Mouse (Mus musculus) cerebellum, adult 2 months (tissue): ENCODE results near the gene Mkrn2. TPM values are rescaled to one million over a fixed set of nuclear protein-coding genes. Genes with fewer than 3 reads are reported as not detected.

Experiments used
- DNase-seq, 2 experiments: peaks; one replicate each; pipeline ENCODE4 v3.0.0; 2021
- H3K27ac ChIP-seq: fragments of 200-500 bp; 2 replicates; pipeline ENCODE4 v1.5.1; 2012; ENCODE audit warnings: low read length, control low read depth, inconsistent platforms; ENCODE audit not compliant: insufficient read depth
- H3K27me3 ChIP-seq: fragments of 200-500 bp; 2 replicates; pipeline ENCODE4 v1.6.1; 2012; ENCODE audit warnings: inconsistent platforms, mild to moderate bottlenecking, low read length, moderate library complexity; ENCODE audit not compliant: control insufficient read depth, insufficient read depth
- H3K4me1 ChIP-seq: fragments of 200-500 bp; 2 replicates; pipeline ENCODE4 v1.6.1; 2011; ENCODE audit warnings: low read length; ENCODE audit not compliant: control insufficient read depth, insufficient read depth
- H3K4me3 ChIP-seq: fragments of 200-500 bp; replicated peaks from 2 replicates; pipeline ENCODE3; 2011; ENCODE audit warnings: mild to moderate bottlenecking, low read depth, low read length, control low read depth; ENCODE audit not compliant: insufficient read depth
- CTCF ChIP-seq: fragments of 200-500 bp; IDR thresholded peaks from 2 replicates; pipeline ENCODE4 v1.5.1; 2011; ENCODE audit warnings: low read depth, mild to moderate bottlenecking, control low read depth, low read length, moderate library complexity, borderline replicate concordance; ENCODE audit not compliant: insufficient read depth
- POLR2A ChIP-seq: fragments of 200-500 bp; IDR thresholded peaks from 2 replicates; pipeline ENCODE4 v1.6.1; 2011; ENCODE audit warnings: low read length, control low read depth, borderline replicate concordance; ENCODE audit not compliant: insufficient read depth
- WGBS: fragments of 180-500 bp; shearing (Covaris S2); methylation state at CpG from one replicate; pipeline ENCODE4 v1.1.7; 2018; 5-methylcytosine and 5-hydroxymethylcytosine counted together
- polyA plus RNA-seq: library from polyadenylated mRNA; depleted of rRNA; stranded (reverse); fragments of >200 nt; gene quantifications from 2 replicates; pipeline ENCODE4 v1.2.3, GENCODE M21; 2012

Gene Mkrn2
- polyA plus RNA-seq, 1 experiment, result 34.7 TPM

DNA sequence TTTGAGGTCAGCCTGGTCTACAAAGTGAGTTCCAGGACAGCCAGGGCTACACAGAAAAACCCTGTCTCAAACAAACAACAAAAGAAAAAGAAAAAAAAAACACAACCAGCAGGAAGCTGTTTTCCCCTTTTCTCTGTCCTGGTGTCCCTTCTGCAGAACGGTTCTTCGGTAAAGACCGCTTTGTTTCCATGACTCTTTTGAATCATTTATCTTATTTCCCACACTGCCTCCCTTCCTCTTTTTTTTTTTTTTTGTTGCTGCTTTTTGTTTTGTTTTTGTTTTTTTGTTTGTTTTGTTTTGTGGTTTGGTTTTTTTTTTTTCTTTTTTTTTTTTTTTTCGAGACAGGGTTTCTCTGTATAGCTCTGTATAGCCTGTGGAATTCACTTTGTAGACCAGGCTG is 8.4 kb upstream of the Mkrn2 start:
- WGBS, result 72% methylated on average over 4 of the region's 4 CpGs
- Histone ChIP-seq H3K4me3 (no peak overlapping the region), H3K27ac (no peak overlapping the region), H3K4me1 (no peaks in the 10 kb centered on the region), H3K27me3 (no peaks in the 10 kb centered on the region)
- TF ChIP-seq POLR2A (no peak), CTCF (no peak)
- DNase-seq, result no peak

DNA sequence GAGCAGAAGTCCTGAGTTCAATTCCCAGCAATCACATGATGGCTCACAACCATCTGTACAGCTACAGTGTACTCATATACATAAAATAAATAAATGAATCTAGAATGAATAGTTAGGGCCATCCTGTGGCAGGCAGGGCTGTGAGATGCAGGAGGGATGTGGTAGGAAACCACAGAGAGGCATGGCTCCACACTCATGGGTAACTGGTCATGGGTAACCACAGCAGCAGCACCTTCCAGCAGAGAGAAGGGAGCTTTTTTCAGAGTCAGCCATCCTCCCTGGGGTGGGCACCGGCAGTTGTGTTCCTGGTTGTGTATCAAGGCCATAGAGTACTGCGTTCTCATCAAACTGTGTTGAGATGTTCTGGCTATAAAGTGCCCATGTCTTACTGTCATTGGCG is 7.2 kb upstream of the Mkrn2 start:
- Histone ChIP-seq H3K4me1 (no peaks in the 10 kb centered on the region), H3K4me3 (no peak overlapping the region), H3K27me3 (no peaks in the 10 kb centered on the region), H3K27ac (no peak overlapping the region)
- DNase-seq, result no peak
- TF ChIP-seq CTCF (no peak), POLR2A (no peak)
- 63% methylated on average over 3 of the region's 3 CpGs for WGBS

DNA sequence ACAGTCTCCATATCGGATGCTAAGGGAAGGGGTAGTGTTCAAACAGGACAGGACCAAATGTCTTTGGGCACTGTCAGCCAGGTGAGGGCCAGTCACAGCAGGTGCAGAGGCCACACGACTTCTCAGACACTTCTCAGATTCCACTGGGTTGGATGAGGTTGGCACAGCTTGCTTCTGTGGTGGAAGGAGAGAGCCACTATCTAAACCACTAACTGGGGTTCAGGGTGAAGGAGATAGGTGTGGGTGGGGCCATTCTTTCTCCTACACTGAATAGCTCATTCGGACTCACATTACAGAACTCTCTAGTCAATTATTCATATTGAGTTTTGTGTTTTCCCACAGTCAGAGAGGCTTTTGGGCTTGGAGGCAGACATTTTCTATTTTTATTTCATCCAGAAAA is 6.0 kb upstream of the Mkrn2 start:
- H3K4me3 ChIP-seq, result no peak overlapping the region
- TF ChIP-seq CTCF, result no peak
- TF ChIP-seq POLR2A, result no peak
- no peaks in the 10 kb centered on the region for H3K27me3 ChIP-seq
- no peaks in the 10 kb centered on the region for H3K4me1 ChIP-seq
- 66% methylated on average over 3 of the region's 3 CpGs for WGBS
- no peak overlapping the region for H3K27ac ChIP-seq
- no peak for DNase-seq

DNA sequence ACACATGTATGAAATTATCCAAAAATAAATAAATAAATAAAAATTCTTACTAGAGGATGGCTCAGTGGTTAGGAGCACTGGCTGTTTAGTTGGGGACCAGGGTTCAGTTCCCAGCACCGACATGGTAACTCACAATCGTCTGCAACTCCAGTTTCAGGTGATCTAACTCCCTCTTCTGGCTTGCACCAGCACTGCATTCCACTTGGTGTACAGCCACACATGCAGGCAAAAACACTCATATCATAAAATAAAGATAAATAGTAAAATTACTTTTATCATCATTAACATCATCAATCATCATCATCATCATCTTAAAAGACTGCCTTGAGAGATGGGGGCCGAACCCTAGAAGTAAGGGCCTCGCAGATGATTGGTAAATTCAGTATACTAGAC is 384 bp upstream of the Mkrn2 start:
- Histone ChIP-seq H3K27ac (no peak overlapping the region), H3K27me3 (no peaks in the 10 kb centered on the region), H3K4me3 (peak overlapping the region; percentile 48), H3K4me1 (peaks cover 14% of the 10 kb centered on the region)
- TF ChIP-seq POLR2A (no peak), CTCF (no peak)
- peak in 1 of 2 experiments; percentile 40 for DNase-seq
- WGBS, result 64% methylated on average over 4 of the region's 4 CpGs

DNA sequence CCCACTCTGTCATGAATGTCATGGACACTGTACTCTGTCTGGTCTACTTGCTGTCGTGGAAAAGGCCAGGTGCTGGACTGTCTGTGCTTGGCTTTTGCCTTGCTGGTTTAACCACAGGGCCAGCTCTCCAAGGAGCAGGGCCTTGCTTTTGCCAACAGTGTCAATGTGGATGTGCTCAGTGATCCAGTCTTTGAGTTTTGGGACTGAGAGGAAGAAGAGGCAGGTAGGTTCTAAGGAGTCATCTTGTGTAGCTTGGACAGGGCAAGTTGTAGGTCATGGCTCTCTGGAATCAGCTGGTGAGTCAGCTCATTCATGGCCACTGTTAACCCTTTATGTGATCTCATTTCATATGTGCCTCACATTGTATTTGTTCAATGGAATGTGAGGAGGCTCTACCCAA is 4.8 kb downstream of the Mkrn2 start:
- H3K27me3 ChIP-seq, result no peaks in the 10 kb centered on the region
- TF ChIP-seq POLR2A, result no peak
- no peak for TF ChIP-seq CTCF
- DNase-seq, result no peak
- H3K27ac ChIP-seq, result peak overlapping the region; percentile 24; the same call in 1 of the 2 replicates
- 16% methylated on average over 1 of the region's 1 CpGs for WGBS
- H3K4me3 ChIP-seq, result no peak overlapping the region
- H3K4me1 ChIP-seq, result peaks cover 21% of the 10 kb centered on the region

DNA sequence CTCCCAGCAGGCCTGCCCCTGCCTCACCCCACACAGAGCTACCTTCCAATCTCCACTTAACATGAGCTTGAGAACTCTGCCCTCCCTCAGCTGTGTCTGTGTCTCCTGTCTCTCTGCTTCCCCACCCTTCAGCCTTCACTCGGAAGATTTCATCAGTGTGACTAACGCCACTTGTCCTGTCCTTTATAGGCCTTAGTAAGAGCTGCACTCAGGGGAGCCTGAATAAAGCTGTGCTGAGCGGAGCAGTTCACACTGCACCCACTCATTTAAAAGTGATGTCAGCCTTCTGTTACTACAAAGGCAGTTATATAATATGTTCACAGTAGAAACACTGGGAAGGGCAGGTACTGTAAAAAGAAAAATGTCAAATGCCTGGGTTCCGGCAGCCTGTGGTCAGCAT is 5.7 kb downstream of the Mkrn2 start:
- peak; percentile 44 to 51 for DNase-seq
- WGBS, result 14% methylated on average over 4 of the region's 4 CpGs
- TF ChIP-seq POLR2A (no peak), CTCF (no peak)
- H3K27me3 ChIP-seq, result no peaks in the 10 kb centered on the region
- peaks cover 21% of the 10 kb centered on the region for H3K4me1 ChIP-seq
- H3K27ac ChIP-seq, result peak overlapping the region; percentile 58
- H3K4me3 ChIP-seq, result no peak overlapping the region

DNA sequence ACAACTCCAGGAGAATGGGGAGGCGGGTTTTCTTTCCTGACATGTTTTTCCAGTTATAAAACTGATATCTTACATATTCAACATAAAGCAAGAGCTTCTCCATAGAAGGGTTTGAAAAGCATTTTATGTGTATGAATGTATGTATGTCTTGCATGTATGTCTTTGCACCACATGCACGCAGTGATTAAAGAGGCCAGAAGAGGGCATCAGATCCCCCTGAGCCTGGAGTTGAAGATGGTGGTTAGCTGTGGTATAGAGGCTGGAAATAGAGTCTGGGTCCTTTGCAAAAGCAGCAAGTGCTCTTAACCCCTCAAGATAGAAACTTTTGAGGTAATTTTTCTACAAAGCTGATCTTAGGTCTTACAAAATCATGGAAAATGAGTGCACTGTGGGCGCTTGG is 7.4 kb downstream of the Mkrn2 start:
- 78% methylated on average over 3 of the region's 3 CpGs for WGBS
- H3K4me3 ChIP-seq, result no peak overlapping the region
- DNase-seq, result no peak
- H3K27ac ChIP-seq, result no peak overlapping the region
- TF ChIP-seq POLR2A, result no peak
- TF ChIP-seq CTCF, result peak; percentile 30; the same call in 1 of the 2 replicates
- peaks cover 18% of the 10 kb centered on the region for H3K4me1 ChIP-seq
- no peaks in the 10 kb centered on the region for H3K27me3 ChIP-seq

DNA sequence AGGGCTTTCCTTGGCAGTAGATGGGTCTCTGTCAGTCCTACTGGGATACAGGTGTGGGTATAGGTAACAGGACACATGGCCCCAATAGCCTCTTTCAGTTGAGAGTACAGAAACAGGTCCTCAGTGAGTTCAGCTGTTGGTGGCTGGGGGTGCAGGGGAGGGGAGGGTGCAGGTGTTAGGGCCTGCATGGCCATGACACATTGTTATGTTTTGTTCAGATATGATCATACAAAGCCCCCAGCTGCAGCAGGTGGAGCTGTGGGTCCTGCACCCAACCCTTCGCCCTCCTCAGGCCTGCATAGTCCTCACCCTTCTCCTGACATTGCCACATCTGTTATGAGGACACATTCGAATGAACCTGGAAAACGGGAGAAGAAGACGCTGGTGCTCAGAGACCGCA is 8.6 kb downstream of the Mkrn2 start:
- Histone ChIP-seq H3K4me1 (peaks cover 15% of the 10 kb centered on the region), H3K4me3 (no peak overlapping the region), H3K27me3 (no peaks in the 10 kb centered on the region), H3K27ac (no peak overlapping the region)
- no peak for DNase-seq
- WGBS, result 90% methylated on average over 5 of the region's 5 CpGs
- no peak for TF ChIP-seq POLR2A
- no peak for TF ChIP-seq CTCF

DNA sequence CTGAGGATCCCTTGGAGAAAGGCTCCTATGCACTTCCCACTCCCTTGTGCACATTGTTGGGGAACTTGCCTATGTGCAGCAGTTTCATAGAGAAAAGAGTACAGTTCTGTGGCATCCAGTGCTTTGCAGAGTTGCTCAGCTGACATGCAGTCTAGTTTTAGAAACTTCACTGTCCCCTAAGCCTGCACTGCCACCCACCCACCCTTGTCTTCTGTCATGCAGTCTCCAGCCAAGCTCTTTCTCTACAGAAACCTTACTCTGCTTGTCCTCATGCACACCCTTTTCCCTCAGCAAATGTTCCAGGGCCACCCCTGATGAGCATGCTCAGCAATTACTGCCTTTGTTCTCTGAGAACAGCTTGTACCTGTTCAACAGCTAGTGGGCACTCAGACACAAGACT is 12.1 kb downstream of the Mkrn2 start:
- H3K27ac ChIP-seq, result peak overlapping the region; percentile 24; the same call in 1 of the 2 replicates
- H3K4me1 ChIP-seq, result peaks cover 7% of the 10 kb centered on the region
- no peak for DNase-seq
- TF ChIP-seq POLR2A, result no peak
- no peak for TF ChIP-seq CTCF
- H3K4me3 ChIP-seq, result no peak overlapping the region
- no peaks in the 10 kb centered on the region for H3K27me3 ChIP-seq
